Mouse (Mus musculus): ENCODE measurements at regions not wholly inside any gene's neighbourhood (a gene's known extent, or its start where the extent isn't known, plus 50 kb on each side); places are given as distances from the start of the nearest gene placed in this dataset.
A peak's percentile ranks its signal among the peaks of the same experiment; 100 is the strongest.

- no peak for DNase-seq
Measured at GRCm38 (mm10) chr2:148292442-148292841, 102.7 kb upstream of the Sstr4 start.

GRCm38 (mm10) chr2:148292895-148293294 lies 102.2 kb upstream of the Sstr4 start:
- DNase-seq: no peak

GRCm38 (mm10) chr2:148300879-148301278 lies 94.3 kb upstream of the Sstr4 start:
- no peak for DNase-seq

- DNase-seq: no peak
Measured at GRCm38 (mm10) chr2:148312255-148312654, 82.9 kb upstream of the Sstr4 start.

GRCm38 (mm10) chr2:148320896-148321295 lies 74.2 kb upstream of the Sstr4 start:
- DNase-seq: no peak

GRCm38 (mm10) chr2:148325362-148325761 lies 69.8 kb upstream of the Sstr4 start:
- no peak for DNase-seq

GRCm38 (mm10) chr2:148325854-148326387 lies 69.2 kb upstream of the Sstr4 start:
- DNase-seq: no peak

GRCm38 (mm10) chr2:148326414-148326813 lies 68.7 kb upstream of the Sstr4 start:
- DNase-seq: no peak

GRCm38 (mm10) chr2:148327552-148327951 lies 67.6 kb upstream of the Sstr4 start:
- DNase-seq: no peak

GRCm38 (mm10) chr2:148330368-148330767 lies 64.8 kb upstream of the Sstr4 start:
- DNase-seq: peak; percentile 4 to 8

GRCm38 (mm10) chr2:148334555-148334954 lies 60.6 kb upstream of the Sstr4 start:
- DNase-seq: no peak

GRCm38 (mm10) chr2:148336626-148337025 lies 58.5 kb upstream of the Sstr4 start:
- peak; percentile 12 to 64 for DNase-seq

GRCm38 (mm10) chr2:148338308-148338768 lies 56.8 kb upstream of the Sstr4 start:
- DNase-seq: peak; percentile 61 to 87

GRCm38 (mm10) chr2:148338894-148339293 lies 56.2 kb upstream of the Sstr4 start:
- no peak for DNase-seq

GRCm38 (mm10) chr2:148344193-148344592 lies 51.0 kb upstream of the Sstr4 start:
- DNase-seq: no peak

Measured in kidney, postnatal 36 days (tissue).